Mouse (Mus musculus) olfactory bulb, adult 2 months (tissue): ENCODE results near the gene Pafah1b3.

Experiments
- CTCF ChIP-seq: fragments of 200-500 bp; IDR thresholded peaks from 2 replicates; pipeline ENCODE4 v1.5.1; 2012; ENCODE audit warnings: low read depth, mild to moderate bottlenecking, low read length, moderate library complexity; ENCODE audit not compliant: insufficient read depth
- POLR2A ChIP-seq: fragments of 200-500 bp; IDR thresholded peaks from 2 replicates; pipeline ENCODE4 v1.6.1; 2012; ENCODE audit warnings: mild to moderate bottlenecking, low read depth, low read length, moderate library complexity; ENCODE audit not compliant: insufficient read depth

DNA sequence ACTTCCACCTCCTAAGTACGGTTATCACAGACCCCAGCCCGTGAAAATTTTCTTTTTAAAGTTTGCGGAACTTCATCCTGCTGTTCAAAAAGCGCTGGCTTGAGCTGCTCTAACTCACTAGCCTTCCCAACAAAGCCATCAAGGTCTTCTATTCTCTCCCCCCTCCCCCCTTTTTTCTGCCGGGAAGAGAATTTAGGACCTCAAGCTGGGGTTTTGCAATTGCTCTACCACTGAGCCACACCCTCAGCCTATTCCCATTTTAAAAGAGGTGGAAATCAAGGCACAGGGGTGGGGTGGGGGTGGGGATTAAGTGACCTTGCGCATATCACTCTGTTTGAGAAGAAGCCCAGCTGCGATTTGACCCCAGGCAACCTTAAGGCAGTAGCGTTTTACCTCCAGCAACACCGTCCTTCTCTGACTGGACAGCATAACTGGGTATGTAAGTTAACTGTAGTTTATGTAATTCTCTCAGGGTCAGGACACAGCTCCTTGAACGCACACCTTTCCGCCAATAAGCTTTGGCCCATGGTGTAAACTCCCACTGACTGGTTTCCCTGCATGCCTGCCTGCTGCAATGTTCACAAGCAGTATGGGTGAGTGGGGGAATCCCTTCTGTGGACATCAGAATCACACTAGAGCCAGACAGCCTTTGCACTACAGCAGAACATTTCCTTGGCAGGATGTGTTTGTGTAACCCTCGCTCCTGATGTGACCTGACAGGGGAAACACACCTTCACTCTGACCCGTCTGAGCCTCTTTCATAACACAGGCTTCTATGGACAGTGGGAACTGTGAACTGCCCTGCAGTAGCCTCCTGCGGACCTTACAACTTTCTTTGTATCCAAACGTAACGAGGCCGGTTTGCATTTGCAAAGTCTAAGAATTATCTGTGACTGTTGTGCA lies 33.6 kb downstream of the Pafah1b3 start:
- TF ChIP-seq CTCF (no peak), POLR2A (no peak)
